Mouse (Mus musculus) heart, embryonic 14.5 days (tissue): ENCODE data around the gene Arl15. TPM values are rescaled to one million over a fixed set of nuclear protein-coding genes. Genes with fewer than 3 reads are reported as not detected.
A peak's percentile ranks its signal among the peaks of the same experiment; 100 is the strongest.

ENCODE experiments used
- ATAC-seq: fragments of 200-750 bp; cut with Nextera tagmentation; 2 replicates; pipeline ENCODE4 v1.8.0; 2017; ENCODE audit warnings: low read depth, moderate TSS enrichment; ENCODE audit not compliant: insufficient number of reproducible peaks, insufficient read depth, low FRiP score
- H3K27ac ChIP-seq, 2 experiments: fragments of 200-500 bp in 1 of 2; fragments of 300-500 bp in 1 of 2; sonication (generic) in 1 of 2; replicated peaks in 1 of 2; 2 replicates each; pipeline ENCODE4 v1.5.1; 2012 to 2014; ENCODE audit warnings: low read depth in 2 of 2, low read length in 2 of 2, control low read depth in 1 of 2, mild to moderate bottlenecking in 1 of 2, mixed read lengths in 1 of 2; ENCODE audit not compliant: control insufficient read depth in 1 of 2, insufficient read depth in 1 of 2
- H3K27me3 ChIP-seq: fragments of 300-500 bp; sonication (generic); 2 replicates; pipeline ENCODE4 v1.6.1; 2014; ENCODE audit warnings: mild to moderate bottlenecking, low read length, control low read depth; ENCODE audit not compliant: control insufficient read depth, insufficient read depth
- H3K36me3 ChIP-seq: fragments of 300-500 bp; sonication (generic); 2 replicates; pipeline ENCODE4 v1.6.1; 2014; ENCODE audit warnings: mild to moderate bottlenecking, control low read depth, low read length, mixed read lengths; ENCODE audit not compliant: control insufficient read depth, insufficient read depth
- H3K4me1 ChIP-seq, 2 experiments: fragments of 200-500 bp in 1 of 2; fragments of 300-500 bp in 1 of 2; sonication (generic) in 1 of 2; 2 replicates each; pipeline ENCODE4 v1.6.1; 2012 to 2014; ENCODE audit warnings: low read length in 2 of 2, control low read depth in 1 of 2, mixed read lengths in 1 of 2; ENCODE audit not compliant: control insufficient read depth in 2 of 2, insufficient read depth in 2 of 2
- H3K4me2 ChIP-seq: fragments of 300-500 bp; sonication (generic); 2 replicates; pipeline ENCODE4 v1.6.1; 2014; ENCODE audit warnings: mild to moderate bottlenecking, low read length
- H3K4me3 ChIP-seq, 2 experiments: fragments of 200-500 bp in 1 of 2; fragments of 300-500 bp in 1 of 2; sonication (generic) in 1 of 2; 2 replicates each; pipeline ENCODE4 v1.5.1; 2012 to 2014; ENCODE audit warnings: low read length in 2 of 2, mild to moderate bottlenecking in 2 of 2, control low read depth in 1 of 2, low read depth in 1 of 2, moderate library complexity in 1 of 2; ENCODE audit not compliant: control insufficient read depth in 1 of 2, insufficient read depth in 1 of 2
- H3K9ac ChIP-seq: fragments of 300-500 bp; sonication (generic); 2 replicates; pipeline ENCODE4 v1.6.1; 2014; ENCODE audit warnings: mild to moderate bottlenecking, low read length
- H3K9me3 ChIP-seq: fragments of 300-500 bp; sonication (generic); 2 replicates; pipeline ENCODE4 v1.6.1; 2016; ENCODE audit warnings: low read length, control low read depth; ENCODE audit not compliant: control insufficient read depth
- WGBS: fragments of 180-500 bp; shearing (Covaris S2); extraction: QIAGEN DNeasy Blood & Tissue Kit; methylation state at CpG from one replicate; pipeline ENCODE4 v1.1.7; 2014; 5-methylcytosine and 5-hydroxymethylcytosine counted together
- polyA plus RNA-seq: library from polyadenylated mRNA; unstranded; fragments of >200 nt; fragmentation: Nextera tagmentation; extraction: Ambion mirVana; gene quantifications from 2 replicates; pipeline ENCODE4 v1.2.1, GENCODE M21; 2014

The Arl15 gene
- polyA plus RNA-seq, 1 experiment from 2014 or later: 8.3 TPM

DNA sequence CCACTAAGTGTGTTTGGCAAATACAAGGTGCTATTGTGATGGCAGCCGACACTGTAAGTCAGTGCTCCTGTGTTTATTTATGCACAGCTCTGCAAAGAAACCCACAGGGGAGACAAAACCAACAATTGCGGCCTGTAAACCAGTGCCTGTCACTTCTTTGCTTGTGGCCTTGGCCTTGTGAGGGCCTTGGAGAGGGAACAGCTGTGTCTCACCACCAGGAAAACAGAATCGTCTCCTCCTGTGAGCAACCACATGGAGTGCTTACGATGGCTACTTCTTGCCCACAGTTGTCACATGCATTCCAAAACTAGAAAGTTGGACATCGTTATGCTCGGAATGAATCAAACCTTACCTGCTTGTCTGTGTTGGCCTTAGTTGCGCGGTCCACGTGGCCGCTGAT lies 52.1 kb downstream of the Arl15 start:
- Histone ChIP-seq H3K4me3 (no peak overlapping the region), H3K9me3 (no peaks in the 10 kb centered on the region), H3K9ac (no peak overlapping the region), H3K4me1 (peaks cover 7 to 18% of the 10 kb centered on the region in 2 experiments), H3K36me3 (0 out of 2 replicates have a peak, but pooled peaks cover 4% of the 10 kb centered on the region), H3K4me2 (no peak overlapping the region), H3K27ac (no peak overlapping the region), H3K27me3 (no peaks in the 10 kb centered on the region)
- ATAC-seq: no peak
- 73% methylated on average over 10 of the region's 10 CpGs for WGBS

DNA sequence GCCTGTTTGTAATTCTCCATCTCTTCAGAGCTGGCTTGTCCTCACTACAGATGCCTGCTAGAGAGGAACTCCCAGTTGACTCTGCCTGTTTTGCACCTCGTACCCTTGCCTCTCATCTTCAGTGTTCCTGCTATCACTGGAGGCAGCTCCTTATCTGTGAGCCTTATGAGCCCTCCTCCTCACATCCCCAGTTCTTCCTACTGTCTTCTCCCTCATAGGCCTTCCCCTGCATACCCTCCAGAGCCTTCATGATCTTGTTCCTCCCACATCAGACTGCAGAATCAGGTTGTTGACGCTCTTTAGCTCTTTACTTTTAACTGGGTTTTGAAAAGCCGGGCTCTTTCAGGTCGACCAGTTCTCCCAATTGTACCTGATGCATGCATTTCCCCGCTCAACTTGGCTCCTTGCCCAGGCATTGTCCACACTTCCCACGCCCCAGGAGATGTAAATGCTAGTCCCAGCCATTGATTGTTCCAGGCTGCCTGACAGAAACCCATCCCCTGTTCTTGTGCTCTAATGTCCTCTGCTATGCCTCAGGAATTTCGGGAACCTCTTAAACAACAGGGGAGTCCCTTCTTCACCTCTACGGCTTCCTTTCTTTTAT lies 56.2 kb downstream of the Arl15 start:
- no peak for ATAC-seq
- H3K36me3 ChIP-seq: 0 out of 2 replicates have a peak, but pooled peaks cover 4% of the 10 kb centered on the region
- peaks cover 11 to 27% of the 10 kb centered on the region in 2 experiments for H3K4me1 ChIP-seq
- H3K4me2 ChIP-seq: no peak overlapping the region
- H3K27me3 ChIP-seq: no peaks in the 10 kb centered on the region
- no peaks in the 10 kb centered on the region for H3K9me3 ChIP-seq
- no peak overlapping the region for H3K9ac ChIP-seq
- 27% methylated on average over 8 of the region's 8 CpGs for WGBS
- peak overlapping the region; percentile 4 to 45; a peak in 1 of 4 replicates for H3K27ac ChIP-seq
- no peak overlapping the region for H3K4me3 ChIP-seq

DNA sequence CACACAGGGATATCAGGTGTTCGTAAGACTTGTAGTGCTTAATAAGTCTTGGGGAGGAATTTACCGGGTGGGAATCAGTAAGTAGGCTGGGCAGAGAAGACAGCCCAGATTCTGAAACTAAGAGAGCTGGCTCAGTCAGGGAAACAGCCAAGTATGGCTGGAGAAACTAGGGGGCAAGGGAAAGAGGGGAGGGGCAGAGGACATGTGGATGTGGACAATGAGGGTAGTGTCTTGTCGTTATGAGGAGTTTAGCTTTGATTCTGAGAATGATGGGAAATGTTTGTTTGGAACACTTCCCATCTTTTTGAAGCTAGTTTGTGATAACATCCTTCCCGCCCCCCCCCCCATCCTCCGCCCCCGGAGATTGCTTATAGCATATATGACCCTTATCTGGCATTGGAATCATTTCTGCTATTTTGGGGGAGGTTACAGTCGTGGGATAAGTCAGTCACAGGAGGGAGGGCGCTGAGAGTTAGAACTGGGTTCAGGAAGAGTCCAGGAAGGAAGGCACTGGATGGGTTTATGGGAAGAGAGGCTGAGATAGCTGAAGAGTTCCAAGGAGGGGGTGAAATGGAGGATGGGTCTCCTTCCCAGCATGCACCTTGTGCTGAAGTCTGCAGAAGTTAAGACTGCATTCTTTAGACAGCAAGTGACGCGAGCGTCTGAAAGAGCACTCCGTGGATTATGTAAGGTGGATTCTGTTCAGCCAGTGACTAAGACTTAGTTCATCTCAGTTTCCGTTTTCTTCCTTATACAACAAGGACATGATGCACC lies 57.5 kb downstream of the Arl15 start:
- no peak overlapping the region for H3K4me2 ChIP-seq
- H3K36me3 ChIP-seq: 0 out of 2 replicates have a peak, but pooled peaks cover 4% of the 10 kb centered on the region
- no peak for ATAC-seq
- no peak overlapping the region for H3K4me3 ChIP-seq
- 76% methylated on average over 13 of the region's 13 CpGs for WGBS
- H3K9me3 ChIP-seq: no peaks in the 10 kb centered on the region
- H3K9ac ChIP-seq: no peak overlapping the region
- H3K27me3 ChIP-seq: no peaks in the 10 kb centered on the region
- H3K4me1 ChIP-seq: peaks cover 11 to 29% of the 10 kb centered on the region in 2 experiments
- peak overlapping the region in 1 of 2 experiments; percentile 49; a peak in 2 of 4 replicates for H3K27ac ChIP-seq

DNA sequence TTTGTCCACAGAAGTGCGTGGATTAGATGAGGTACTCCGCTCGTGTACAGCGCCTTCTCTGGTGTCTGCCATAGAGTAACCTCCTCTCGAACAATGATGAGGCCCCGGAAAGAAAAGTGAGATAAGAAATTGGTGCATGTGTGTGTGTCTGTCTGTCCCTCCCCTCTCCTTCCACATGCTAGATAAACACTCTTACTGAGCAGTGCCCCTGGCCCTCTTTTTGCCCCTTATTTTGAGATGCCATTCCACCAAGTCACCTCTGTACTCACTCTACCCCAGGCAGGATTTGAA lies 58.0 kb downstream of the Arl15 start:
- Histone ChIP-seq H3K4me2 (no peak overlapping the region), H3K9ac (no peak overlapping the region), H3K36me3 (0 out of 2 replicates have a peak, but pooled peaks cover 4% of the 10 kb centered on the region), H3K9me3 (no peaks in the 10 kb centered on the region), H3K4me1 (peaks cover 11 to 29% of the 10 kb centered on the region in 2 experiments), H3K27ac (no peak overlapping the region), H3K4me3 (no peak overlapping the region), H3K27me3 (no peaks in the 10 kb centered on the region)
- no peak for ATAC-seq
- 79% methylated on average over 6 of the region's 6 CpGs for WGBS

DNA sequence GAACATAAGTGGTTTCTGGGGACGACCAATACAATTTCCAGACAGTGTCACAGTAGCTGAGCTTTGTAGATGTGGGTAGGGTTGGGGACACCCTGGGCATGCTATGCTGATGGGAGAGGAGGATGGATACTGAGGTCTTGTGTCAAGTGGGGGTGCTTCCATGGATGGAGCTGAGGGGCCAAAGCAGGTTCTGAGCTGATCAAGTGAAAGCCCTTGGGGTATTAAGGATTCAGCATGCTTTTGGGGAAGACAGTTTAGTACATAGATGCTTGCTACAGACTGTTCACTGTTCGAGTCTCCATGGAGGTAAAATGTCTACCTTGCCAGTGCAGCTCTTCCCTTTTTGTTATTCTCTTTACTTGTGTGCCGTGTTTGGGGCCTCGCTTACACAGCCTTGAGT lies 59.8 kb downstream of the Arl15 start:
- Histone ChIP-seq H3K27me3 (no peaks in the 10 kb centered on the region), H3K9me3 (no peaks in the 10 kb centered on the region), H3K36me3 (0 out of 2 replicates have a peak, but pooled peaks cover 4% of the 10 kb centered on the region), H3K4me2 (no peak overlapping the region), H3K4me3 (no peak overlapping the region), H3K9ac (no peak overlapping the region), H3K4me1 (peaks cover 13 to 35% of the 10 kb centered on the region in 2 experiments), H3K27ac (no peak overlapping the region)
- 69% methylated on average over 4 of the region's 4 CpGs for WGBS
- no peak for ATAC-seq

DNA sequence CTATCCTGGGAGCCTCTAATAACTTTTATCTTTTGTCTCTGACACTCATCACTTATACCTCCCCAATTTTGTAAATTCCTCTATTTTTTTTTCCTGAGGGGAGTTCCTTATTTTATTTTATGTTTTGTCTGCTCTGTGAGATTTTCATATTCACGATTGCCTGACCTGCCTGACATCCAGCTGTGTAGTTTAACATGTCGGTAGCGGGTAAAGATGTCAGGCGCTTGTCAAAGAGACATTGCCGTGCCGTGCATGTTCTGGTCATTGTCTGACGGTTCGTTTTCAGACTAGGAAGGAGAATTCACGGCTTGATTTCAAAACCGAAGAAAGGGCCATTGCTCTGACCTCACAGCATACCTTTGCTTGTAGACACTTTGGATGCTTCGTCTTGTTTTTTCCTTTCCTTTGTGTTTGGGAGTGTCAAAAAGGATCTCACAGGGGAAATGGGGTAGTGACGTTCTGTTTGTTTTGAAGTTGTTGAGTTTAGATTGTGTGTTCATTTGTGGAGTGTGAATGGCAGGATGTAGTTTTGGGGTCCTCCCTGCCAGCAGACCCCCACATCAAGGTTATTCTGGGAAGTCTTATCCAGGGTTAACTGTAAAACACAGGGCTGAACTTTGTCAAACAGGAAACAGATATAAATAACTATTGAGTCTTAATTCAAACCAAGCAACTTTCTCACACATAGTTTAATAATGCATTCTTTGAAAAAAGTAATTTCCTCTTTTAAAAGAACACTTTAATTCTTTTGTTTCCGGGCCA lies 60.4 kb downstream of the Arl15 start:
- peaks cover 15 to 41% of the 10 kb centered on the region in 2 experiments for H3K4me1 ChIP-seq
- WGBS: 47% methylated on average over 13 of the region's 13 CpGs
- H3K27ac ChIP-seq: 0 out of 4 replicates have a peak overlapping the region, but pooled peaks have one; percentile 4 to 10

DNA sequence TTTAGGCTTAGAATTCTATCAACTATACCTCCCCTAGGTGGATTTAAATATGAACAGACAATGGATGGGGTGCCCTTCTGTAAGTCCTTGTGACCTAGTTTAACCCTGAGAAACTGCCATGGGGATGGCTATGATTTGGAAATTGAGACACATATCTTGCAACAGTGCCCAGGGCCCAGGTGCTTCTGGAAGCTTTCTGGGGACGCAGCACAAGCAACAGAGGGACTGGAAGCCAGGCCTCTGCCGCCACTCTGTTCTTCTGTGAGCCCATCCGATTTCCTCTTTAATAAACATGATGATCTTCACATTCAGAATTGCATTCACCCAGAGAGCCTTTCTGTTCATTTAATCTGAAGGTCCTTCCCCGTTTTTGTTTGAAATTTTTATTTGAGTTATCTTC lies 62.6 kb downstream of the Arl15 start:
- no peak for ATAC-seq

More for the DNA sequence above, 60.4 kb downstream of the Arl15 start:
- H3K9me3 ChIP-seq: no peaks in the 10 kb centered on the region
- peak overlapping the region; percentile 27; the same call in 1 of the 2 replicates for H3K4me2 ChIP-seq
- ATAC-seq: no peak
- no peaks in the 10 kb centered on the region for H3K36me3 ChIP-seq
- H3K4me3 ChIP-seq: no peak overlapping the region
- H3K9ac ChIP-seq: no peak overlapping the region
- H3K27me3 ChIP-seq: no peaks in the 10 kb centered on the region

More for the DNA sequence above, 62.6 kb downstream of the Arl15 start:
- Histone ChIP-seq H3K4me3 (no peak overlapping the region), H3K27me3 (no peaks in the 10 kb centered on the region), H3K4me2 (no peak overlapping the region), H3K36me3 (no peaks in the 10 kb centered on the region), H3K9me3 (no peaks in the 10 kb centered on the region), H3K27ac (no peak overlapping the region), H3K4me1 (peaks cover 11 to 37% of the 10 kb centered on the region in 2 experiments), H3K9ac (no peak overlapping the region)
- 81% methylated on average over 4 of the region's 4 CpGs for WGBS
